Mouse (Mus musculus) layer of hippocampus, adult 9-11 months (tissue): ENCODE results near the gene Olfr1208.

Source experiments
- DNase-seq: peaks from one replicate; pipeline ENCODE4 v3.0.0; 2022

The Olfr1208 gene

GRCm38 (mm10) chr2:88902211-88902610 lies at the start of gene Olfr1208:
Olfr1208 (minus strand) TSS chr2:88902311.
- DNase-seq = no peak

- DNase-seq = no peak
Measured at GRCm38 (mm10) chr2:88938011-88938410, 35.9 kb upstream of the Olfr1208 start, which contains the start of gene Olfr1211. Olfr1211 (minus strand) TSS chr2:88938111.

DNA sequence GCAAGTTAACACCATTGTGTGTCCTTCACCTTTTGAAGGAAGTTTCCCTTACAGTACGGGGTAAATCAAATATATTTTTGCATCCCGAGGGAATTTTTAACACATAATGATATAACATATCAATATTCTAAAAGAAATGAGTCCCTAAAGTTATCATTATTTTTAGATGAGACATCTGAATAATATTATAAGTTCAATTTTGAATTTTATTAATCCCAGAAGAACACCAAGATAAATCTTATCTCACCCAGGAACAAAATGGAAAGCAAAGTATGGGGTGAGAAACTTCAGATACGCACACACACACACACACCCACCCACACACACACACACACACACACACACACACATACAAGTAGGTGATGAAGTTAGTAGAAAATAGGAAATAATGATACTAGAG lies 12.9 kb upstream of the Olfr1208 start, which contains the start of gene Olfr1209:
Gene Olfr1209 (minus strand): TSS at position 101 of the 400 bp plus-strand sequence.
- no peak for DNase-seq

GRCm38 (mm10) chr2:88862931-88863330 lies 39.2 kb downstream of the Olfr1208 start, which contains the start of gene Olfr1206:
Olfr1206 (plus strand) TSS chr2:88863231.
- no peak for DNase-seq

GRCm38 (mm10) chr2:88848992-88849391 lies 53.1 kb downstream of the Olfr1208 start, which contains the start of gene Olfr1204:
Olfr1204 (plus strand) TSS chr2:88849292.
- DNase-seq = no peak
